Mouse (Mus musculus) right cerebral cortex, adult 2 months (tissue): ENCODE data around the gene Olfr1500.
"Not testable (repeated sequence)": the region's sequence is repeated elsewhere in the genome, so short reads cannot be mapped to it uniquely, and the experiment has no call there.

Experiments
- DNase-seq, 2 experiments: peaks; one replicate each; pipeline ENCODE4 v3.0.0; 2021 to 2022; ENCODE audit warnings: low spot score in 2 of 2

Gene Olfr1500

GRCm38 (mm10) chr19:13830388-13830787 lies at the start of gene Olfr1500:
Gene Olfr1500, minus strand, starts transcription at chr19:13830488.
- DNase-seq, result no peak

DNA sequence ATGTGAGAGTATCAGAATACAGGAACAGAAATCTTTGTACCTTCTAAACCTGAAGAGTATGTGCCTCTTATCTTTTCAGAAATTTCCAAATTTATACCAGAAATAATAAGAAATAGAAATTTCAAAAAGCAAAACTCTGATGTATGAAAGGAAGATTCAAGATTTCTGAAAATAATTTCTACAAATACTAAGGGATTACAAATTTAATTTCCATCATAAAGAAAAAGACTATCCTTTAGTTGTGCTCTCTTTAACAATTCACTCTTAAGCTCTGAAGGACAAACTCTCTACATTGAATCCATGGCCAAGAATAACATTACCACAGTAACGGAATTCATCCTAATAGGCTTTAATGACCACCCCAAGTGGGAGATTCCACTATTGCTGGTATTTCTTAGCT lies 31.2 kb upstream of the Olfr1500 start, which contains the start of gene Olfr1502:
TSS of gene Olfr1502 (plus strand) at position 301 of the 400 bp plus-strand sequence.
- DNase-seq, result no peak

- DNase-seq, result not testable (repeated sequence)
These were observed 20.3 kb upstream of the Olfr1500 start, which contains the start of gene Olfr1501 for GRCm38 (mm10) chr19:13850592-13850991. Gene Olfr1501, minus strand, starts transcription at chr19:13850692.

DNA sequence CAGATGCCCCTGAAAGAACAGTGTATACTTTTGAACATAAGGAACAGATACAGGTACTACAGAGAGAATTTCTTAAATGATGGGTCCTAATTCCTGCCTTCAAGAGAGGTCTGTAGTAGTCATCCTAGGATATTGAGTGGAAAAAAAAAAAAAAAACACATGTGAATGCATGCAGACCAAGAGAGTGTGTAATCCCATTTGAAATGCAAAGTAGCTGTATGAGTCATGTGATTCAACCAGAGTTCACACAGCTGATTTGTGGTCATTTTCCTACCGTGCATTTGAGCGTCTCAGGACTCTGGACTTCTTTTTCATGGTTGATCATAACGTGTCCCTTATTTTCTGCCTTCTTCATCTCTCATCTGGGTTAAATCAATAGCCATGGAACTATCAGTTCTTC lies 1.8 kb downstream of the Olfr1500 start:
- DNase-seq, result no peak

DNA sequence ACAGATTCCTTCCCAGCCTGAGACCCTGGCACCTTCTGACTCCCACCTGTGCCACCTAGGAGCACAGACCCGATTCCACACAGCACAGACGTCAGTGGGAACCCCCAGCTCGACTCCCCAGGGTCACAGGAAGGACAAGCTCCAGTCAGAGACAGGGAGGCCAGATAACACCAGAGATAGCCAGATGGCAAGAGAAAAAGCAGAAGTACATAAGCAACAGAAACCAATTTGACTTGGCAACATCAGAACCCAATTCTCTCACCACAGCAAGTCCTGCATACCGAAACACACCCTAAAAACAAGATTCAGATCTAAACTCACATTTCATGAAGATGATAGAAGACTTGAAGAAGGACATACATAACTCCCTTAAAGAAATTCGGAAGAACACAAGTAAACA lies 9.4 kb downstream of the Olfr1500 start:
- DNase-seq, result no peak

- DNase-seq, result no peak
These were observed 10.9 kb downstream of the Olfr1500 start, which contains the start of gene Olfr1499 for GRCm38 (mm10) chr19:13819347-13819746. Gene Olfr1499, minus strand, starts transcription at chr19:13819447.

- peak; percentile 4 to 7 for DNase-seq
These were observed 11.5 kb downstream of the Olfr1500 start for GRCm38 (mm10) chr19:13818827-13819226.

GRCm38 (mm10) chr19:13812823-13813222 lies 17.5 kb downstream of the Olfr1500 start:
- no peak for DNase-seq

DNA sequence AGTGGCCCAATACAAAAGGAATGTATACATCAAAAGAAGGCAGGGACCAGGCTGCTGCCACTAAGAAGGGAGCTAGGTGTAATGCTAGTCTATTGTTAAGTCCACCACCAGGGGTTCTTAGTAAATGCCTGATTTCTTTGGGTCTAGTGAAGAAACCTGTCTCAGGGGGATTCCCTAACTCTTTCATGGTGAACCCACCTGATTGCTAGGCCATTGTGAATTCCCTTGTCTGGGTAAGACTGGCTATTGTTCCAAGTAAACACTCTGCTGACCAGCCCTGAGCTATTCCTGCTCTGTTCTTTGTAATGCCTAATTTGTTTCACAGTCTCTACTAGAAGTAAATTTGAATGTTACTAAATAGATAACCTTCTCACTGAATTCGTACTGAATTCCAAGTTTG lies 24.8 kb downstream of the Olfr1500 start:
- not testable (repeated sequence) for DNase-seq

DNA sequence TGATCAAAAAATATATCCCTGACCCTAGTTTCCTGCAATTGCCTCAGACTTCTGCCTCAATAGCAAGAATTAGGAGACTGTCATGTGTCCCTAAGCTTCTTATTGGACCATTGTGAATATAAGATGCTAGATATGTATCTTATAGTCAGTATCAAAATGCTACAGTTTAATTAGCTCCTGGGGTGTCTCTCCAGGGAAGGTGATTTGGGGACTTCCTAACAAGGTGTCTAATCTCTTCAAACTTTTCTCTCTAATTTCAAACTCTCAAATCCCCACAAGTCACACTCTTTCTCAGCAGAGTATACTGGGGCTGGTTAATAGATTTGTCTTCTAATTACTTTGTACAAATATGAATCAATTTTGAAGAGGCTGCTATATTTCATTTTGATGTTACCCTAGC lies 32.2 kb downstream of the Olfr1500 start, which contains the start of gene Olfr1497:
TSS of gene Olfr1497 (minus strand) at position 101 of the 400 bp plus-strand sequence.
- DNase-seq, result no peak

DNA sequence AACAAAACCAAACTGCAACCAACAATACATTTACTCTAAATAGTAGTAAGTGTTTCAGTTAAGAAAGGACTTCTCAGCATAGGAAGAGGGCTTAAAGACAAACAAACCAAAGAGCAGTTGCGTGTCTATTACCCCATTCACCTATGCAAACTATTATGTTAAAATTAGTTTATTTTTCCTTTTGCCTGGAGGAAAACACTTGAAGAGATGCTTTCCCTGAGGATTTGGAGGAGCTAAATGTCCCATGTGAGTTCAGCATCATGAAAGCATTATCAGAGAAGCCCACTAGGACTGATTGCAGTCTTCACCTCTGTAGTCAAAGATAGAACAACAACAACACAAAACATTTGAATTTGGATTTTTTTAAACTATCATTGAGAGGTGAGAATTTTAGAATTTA lies 52.7 kb downstream of the Olfr1500 start, which contains the start of gene Olfr1496:
TSS of gene Olfr1496 (plus strand) at position 301 of the 400 bp plus-strand sequence.
- DNase-seq, result no peak
